Mouse (Mus musculus) kidney, embryonic 15.5 days (tissue): ENCODE data around the gene Phlda2. TPM values are rescaled to one million over a fixed set of nuclear protein-coding genes. Genes with fewer than 3 reads are reported as not detected.

Source experiments
- ATAC-seq: fragments of 200-750 bp; cut with Nextera tagmentation; replicated peaks from 2 replicates; pipeline ENCODE4 v1.8.0; 2017; ENCODE audit warnings: moderate TSS enrichment; ENCODE audit not compliant: low FRiP score
- H3K27ac ChIP-seq: fragments of 300-500 bp; sonication (generic); 2 replicates; pipeline ENCODE4 v1.5.1; 2015; ENCODE audit warnings: mild to moderate bottlenecking, inconsistent platforms
- H3K27me3 ChIP-seq: fragments of 300-500 bp; sonication (generic); 2 replicates; pipeline ENCODE4 v1.6.1; 2015; ENCODE audit warnings: inconsistent platforms
- H3K36me3 ChIP-seq: fragments of 300-500 bp; sonication (generic); 2 replicates; pipeline ENCODE4 v1.6.1; 2015; ENCODE audit warnings: inconsistent platforms
- H3K4me1 ChIP-seq: fragments of 300-500 bp; sonication (generic); 2 replicates; pipeline ENCODE4 v1.6.1; 2015; ENCODE audit warnings: inconsistent platforms
- H3K4me2 ChIP-seq: fragments of 300-500 bp; sonication (generic); 2 replicates; pipeline ENCODE4 v1.6.1; 2015; ENCODE audit warnings: moderate library complexity, mild to moderate bottlenecking, inconsistent platforms
- H3K4me3 ChIP-seq: fragments of 300-500 bp; sonication (generic); replicated peaks from 2 replicates; pipeline ENCODE4 v1.5.1; 2015; ENCODE audit warnings: mild to moderate bottlenecking, inconsistent platforms
- H3K9ac ChIP-seq: fragments of 300-500 bp; sonication (generic); 2 replicates; pipeline ENCODE4 v1.6.1; 2015; ENCODE audit warnings: mild to moderate bottlenecking, inconsistent platforms
- H3K9me3 ChIP-seq: fragments of 300-500 bp; sonication (generic); replicated peaks from 2 replicates; pipeline ENCODE4 v1.6.1; 2016; ENCODE audit warnings: inconsistent platforms
- WGBS: fragments of 180-500 bp; shearing (Covaris S2); methylation state at CpG from one replicate; pipeline ENCODE4 v1.1.7; 2015; ENCODE audit warnings: mixed read lengths; 5-methylcytosine and 5-hydroxymethylcytosine counted together
- polyA plus RNA-seq: library from polyadenylated mRNA; unstranded; fragments of >200 nt; fragmentation: Nextera tagmentation; extraction: Ambion mirVana; gene quantifications from 2 replicates; pipeline ENCODE4 v1.2.1, GENCODE M21; 2015

The Phlda2 gene
- polyA plus RNA-seq, 1 experiment from 2014 or later = 10.8 TPM

GRCm38 (mm10) chr7:143519333-143519732 is 16.4 kb upstream of the Phlda2 start:
- H3K4me2 ChIP-seq = no peak overlapping the region
- no peak overlapping the region for H3K4me3 ChIP-seq
- H3K9me3 ChIP-seq = no peaks in the 10 kb centered on the region
- H3K27me3 ChIP-seq = no peaks in the 10 kb centered on the region
- 75% methylated on average over 4 of the region's 4 CpGs for WGBS
- peaks cover 100% of the 10 kb centered on the region for H3K36me3 ChIP-seq
- H3K9ac ChIP-seq = no peak overlapping the region
- no peaks in the 10 kb centered on the region for H3K4me1 ChIP-seq
- no peak overlapping the region for H3K27ac ChIP-seq
- ATAC-seq = no peak

GRCm38 (mm10) chr7:143514416-143514768 is 11.4 kb upstream of the Phlda2 start:
- WGBS = 96% methylated on average over 4 of the region's 4 CpGs
- Histone ChIP-seq H3K36me3 (peaks cover 74% of the 10 kb centered on the region), H3K9ac (no peak overlapping the region), H3K27me3 (no peaks in the 10 kb centered on the region), H3K4me3 (no peak overlapping the region), H3K4me1 (no peaks in the 10 kb centered on the region), H3K9me3 (no peaks in the 10 kb centered on the region), H3K27ac (no peak overlapping the region), H3K4me2 (no peak overlapping the region)
- ATAC-seq = no peak

GRCm38 (mm10) chr7:143513763-143514415 is 10.9 kb upstream of the Phlda2 start:
- Histone ChIP-seq H3K4me3 (no peak overlapping the region), H3K4me2 (no peak overlapping the region), H3K27me3 (no peaks in the 10 kb centered on the region), H3K4me1 (no peaks in the 10 kb centered on the region), H3K36me3 (peaks cover 69% of the 10 kb centered on the region), H3K9me3 (no peaks in the 10 kb centered on the region), H3K9ac (no peak overlapping the region), H3K27ac (no peak overlapping the region)
- WGBS = 86% methylated on average over 10 of the region's 10 CpGs
- no peak for ATAC-seq

- H3K4me2 ChIP-seq = no peak overlapping the region
- H3K4me1 ChIP-seq = no peaks in the 10 kb centered on the region
- H3K27ac ChIP-seq = no peak overlapping the region
- H3K9me3 ChIP-seq = no peaks in the 10 kb centered on the region
- peaks cover 44% of the 10 kb centered on the region for H3K36me3 ChIP-seq
- no peaks in the 10 kb centered on the region for H3K27me3 ChIP-seq
- H3K9ac ChIP-seq = no peak overlapping the region
- H3K4me3 ChIP-seq = no peak overlapping the region
- ATAC-seq = no peak
These were observed 8.4 kb upstream of the Phlda2 start for GRCm38 (mm10) chr7:143511335-143511712.

- H3K4me2 ChIP-seq = no peak overlapping the region
- H3K27me3 ChIP-seq = no peaks in the 10 kb centered on the region
- no peak overlapping the region for H3K9ac ChIP-seq
- H3K9me3 ChIP-seq = no peaks in the 10 kb centered on the region
- H3K4me3 ChIP-seq = no peak overlapping the region
- no peaks in the 10 kb centered on the region for H3K4me1 ChIP-seq
- WGBS = 94% methylated on average over 3 of the region's 3 CpGs
- H3K36me3 ChIP-seq = peaks cover 38% of the 10 kb centered on the region
- ATAC-seq = no peak
- no peak overlapping the region for H3K27ac ChIP-seq
These were observed 7.8 kb upstream of the Phlda2 start for GRCm38 (mm10) chr7:143510593-143511334.

GRCm38 (mm10) chr7:143509566-143509965 is 6.6 kb upstream of the Phlda2 start:
- WGBS = 79% methylated on average over 1 of the region's 1 CpGs

GRCm38 (mm10) chr7:143506675-143507074 is 3.7 kb upstream of the Phlda2 start:
- no peak overlapping the region for H3K27ac ChIP-seq
- H3K36me3 ChIP-seq = no peaks in the 10 kb centered on the region
- H3K9ac ChIP-seq = no peak overlapping the region
- H3K4me1 ChIP-seq = peaks cover 14% of the 10 kb centered on the region
- no peak overlapping the region for H3K4me2 ChIP-seq
- WGBS = 36% methylated on average over 7 of the region's 7 CpGs
- H3K9me3 ChIP-seq = no peaks in the 10 kb centered on the region
- peaks cover 32% of the 10 kb centered on the region for H3K27me3 ChIP-seq
- no peak for ATAC-seq
- H3K4me3 ChIP-seq = no peak overlapping the region

More at GRCm38 (mm10) chr7:143509566-143509965, 6.6 kb upstream of the Phlda2 start:
- Histone ChIP-seq H3K27me3 (peaks cover 6% of the 10 kb centered on the region; the same call in 1 of the 2 replicates), H3K4me3 (no peak overlapping the region), H3K9me3 (no peaks in the 10 kb centered on the region), H3K36me3 (peaks cover 26% of the 10 kb centered on the region), H3K27ac (no peak overlapping the region), H3K4me2 (no peak overlapping the region), H3K4me1 (no peaks in the 10 kb centered on the region), H3K9ac (no peak overlapping the region)
- no peak for ATAC-seq

- no peaks in the 10 kb centered on the region for H3K36me3 ChIP-seq
- no peak overlapping the region for H3K27ac ChIP-seq
- no peaks in the 10 kb centered on the region for H3K9me3 ChIP-seq
- no peak for ATAC-seq
- no peak overlapping the region for H3K4me3 ChIP-seq
- H3K4me2 ChIP-seq = no peak overlapping the region
- 71% methylated on average over 7 of the region's 7 CpGs for WGBS
- peaks cover 16% of the 10 kb centered on the region for H3K4me1 ChIP-seq
- no peak overlapping the region for H3K9ac ChIP-seq
- peaks cover 36% of the 10 kb centered on the region for H3K27me3 ChIP-seq
These were observed 3.3 kb upstream of the Phlda2 start for GRCm38 (mm10) chr7:143506271-143506670.

GRCm38 (mm10) chr7:143505823-143506222 is 2.9 kb upstream of the Phlda2 start:
- ATAC-seq = no peak
- Histone ChIP-seq H3K27me3 (peaks cover 41% of the 10 kb centered on the region), H3K4me2 (no peak overlapping the region), H3K9ac (no peak overlapping the region), H3K27ac (no peak overlapping the region), H3K36me3 (no peaks in the 10 kb centered on the region), H3K4me1 (peaks cover 18% of the 10 kb centered on the region), H3K9me3 (no peaks in the 10 kb centered on the region), H3K4me3 (no peak overlapping the region)
- WGBS = 34% methylated on average over 11 of the region's 11 CpGs

GRCm38 (mm10) chr7:143505411-143505810 is 2.5 kb upstream of the Phlda2 start:
- WGBS = 92% methylated on average over 2 of the region's 2 CpGs
- no peak for ATAC-seq
- H3K4me1 ChIP-seq = peaks cover 21% of the 10 kb centered on the region

GRCm38 (mm10) chr7:143503926-143504325 is 976 bp upstream of the Phlda2 start:
- WGBS = 75% methylated on average over 6 of the region's 6 CpGs
- H3K36me3 ChIP-seq = no peaks in the 10 kb centered on the region
- H3K9ac ChIP-seq = no peak overlapping the region
- H3K4me1 ChIP-seq = peaks cover 21% of the 10 kb centered on the region
- ATAC-seq = no peak
- H3K9me3 ChIP-seq = no peaks in the 10 kb centered on the region
- no peak overlapping the region for H3K27ac ChIP-seq
- H3K4me3 ChIP-seq = no peak overlapping the region
- H3K27me3 ChIP-seq = peaks cover 59% of the 10 kb centered on the region
- no peak overlapping the region for H3K4me2 ChIP-seq

More at GRCm38 (mm10) chr7:143505411-143505810, 2.5 kb upstream of the Phlda2 start:
- no peak overlapping the region for H3K4me3 ChIP-seq
- H3K9ac ChIP-seq = no peak overlapping the region
- H3K27ac ChIP-seq = no peak overlapping the region
- H3K36me3 ChIP-seq = no peaks in the 10 kb centered on the region
- peaks cover 45% of the 10 kb centered on the region for H3K27me3 ChIP-seq
- no peaks in the 10 kb centered on the region for H3K9me3 ChIP-seq
- H3K4me2 ChIP-seq = no peak overlapping the region

GRCm38 (mm10) chr7:143501643-143502417 is 1.1 kb downstream of the Phlda2 start:
- H3K36me3 ChIP-seq = no peaks in the 10 kb centered on the region
- no peaks in the 10 kb centered on the region for H3K9me3 ChIP-seq
- peaks cover 21% of the 10 kb centered on the region for H3K4me1 ChIP-seq
- H3K27me3 ChIP-seq = peaks cover 60% of the 10 kb centered on the region
- H3K4me3 ChIP-seq = peak overlapping the region; percentile 49
- WGBS = 3% methylated on average over 55 of the region's 55 CpGs
- H3K27ac ChIP-seq = no peak overlapping the region
- H3K9ac ChIP-seq = peak overlapping the region; percentile 11
- H3K4me2 ChIP-seq = peak overlapping the region; percentile 90
- peak; percentile 9; the same call in 1 of the 2 replicates for ATAC-seq
